Mouse (Mus musculus): ENCODE measurements at regions not wholly inside any gene's neighbourhood (a gene's known extent, or its start where the extent isn't known, plus 50 kb on each side); places are given as distances from the start of the nearest gene placed in this dataset.

- TF ChIP-seq CTCF (IDR thresholded peaks at IDR 0.05) (no peak), EP300 (IDR thresholded peaks at IDR 0.05) (no peak)
Observed at GRCm38 (mm10) chr13:3258379-3258778, 279.5 kb upstream of the Gdi2 start.
